Comparison of ENCODE assay signal across 9 mouse cellular contexts in the genomic region with DNA sequence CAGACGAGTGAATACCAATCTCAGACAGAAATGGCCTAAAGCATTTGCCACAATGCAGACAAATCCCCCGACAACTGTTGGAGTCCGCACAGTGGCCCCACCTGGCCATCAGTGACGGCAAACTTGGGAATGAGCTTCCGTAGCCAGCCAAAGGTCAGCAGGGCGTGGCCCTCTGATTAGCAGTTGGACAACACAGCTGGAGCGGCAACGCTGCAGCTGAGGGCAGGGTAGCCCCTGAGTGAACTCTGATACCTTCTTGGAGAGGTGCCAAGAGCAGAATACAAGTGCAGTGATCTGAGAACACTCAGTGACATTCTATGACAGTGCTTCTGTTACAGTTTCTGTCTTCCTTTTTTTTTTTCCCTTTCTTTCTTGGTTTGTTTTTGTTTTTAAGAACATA.
DNase-seq lines count a peak whose midpoint lies in the region; ATAC-seq and TF ChIP-seq lines count a peak whose summit lies in the region.
"Had no signal": no experiment of that assay in that cellular context is flagged by ENCODE, and none has a peak within 500 bp of the region (broad histone marks: within the 10 kb centered on the region; RNA-seq: fewer than 3 reads in every experiment).

No protein-coding gene starts in this region.

- no peak overlapping the region for H3K9ac ChIP-seq in stomach, postnatal 0 days (ENCODE audit: low read length)

- H3K9me3 ChIP-seq in stomach, postnatal 0 days (ENCODE audit: control insufficient read depth, low read length) = no peaks in the 10 kb centered on the region

- 36% methylated on average over 8 of the region's 8 CpGs for WGBS in lung, adult 2 months
- WGBS in stomach, postnatal 0 days = 30% methylated on average over 8 of the region's 8 CpGs

- H3K27ac ChIP-seq in stomach, postnatal 0 days (replicated peaks) = no peak overlapping the region

- H3K36me3 ChIP-seq in stomach, postnatal 0 days (ENCODE audit: control insufficient read depth, insufficient read depth, low read length) = no peaks in the 10 kb centered on the region

- no peak for TF ChIP-seq EP300 in stomach, postnatal 0 days (optimal IDR thresholded peaks at IDR 0.05)

- H3K27me3 ChIP-seq in stomach, postnatal 0 days (ENCODE audit: control insufficient read depth, insufficient read depth, low read length) = no peaks in the 10 kb centered on the region

- H3K4me1 ChIP-seq in lung, adult 2 months (ENCODE audit: control insufficient read depth, insufficient read depth, low read length) = no peaks in the 10 kb centered on the region
- H3K4me1 ChIP-seq in stomach, postnatal 0 days (replicated peaks; ENCODE audit: control insufficient read depth, insufficient read depth) = 0 out of 2 replicates have a peak, but pooled peaks cover 2% of the 10 kb centered on the region

- TF ChIP-seq CTCF in lung, adult 2 months (IDR thresholded peaks at IDR 0.05; ENCODE audit: insufficient read depth, low read length) = no peak
- no peak for TF ChIP-seq CTCF in stomach, postnatal 0 days (IDR thresholded peaks at IDR 0.05; ENCODE audit: low read depth)

- no peak overlapping the region for H3K4me3 ChIP-seq in lung, adult 2 months (replicated peaks; ENCODE audit: extremely low read depth, low read depth, low read length)
- H3K4me3 ChIP-seq in stomach, postnatal 0 days (ENCODE audit: low read depth, low read length) = no peak overlapping the region

- DNase-seq in lung, postnatal 10 days = peak; percentile 7
- no peak for DNase-seq in lung, adult 2 months
- peak; percentile 16 for DNase-seq in gastrocnemius, postnatal 25 days
- peak; percentile 67 to 81 for DNase-seq in kidney, postnatal 25 days
- DNase-seq in stomach, postnatal 0 days (ENCODE audit: low spot score) = peak; percentile 78
- DNase-seq in right cerebral cortex, postnatal 36 days (ENCODE audit: low spot score in 2 of 2) = no peak
- DNase-seq in layer of hippocampus, adult 18-20 months (ENCODE audit: low spot score in 2 of 2) = no peak
- DNase-seq in urinary bladder, adult 18-20 months (ENCODE audit: low spot score in 2 of 2) = no peak
- DNase-seq: left cerebral cortex, postnatal 4 days had no signal

- peak; percentile 86 for ATAC-seq in stomach, postnatal 0 days (ENCODE audit: low FRiP score, low TSS enrichment)

- H3K4me2 ChIP-seq in stomach, postnatal 0 days (replicated peaks; ENCODE audit: low read depth) = no peak overlapping the region

- no peak for TF ChIP-seq POLR2A in lung, adult 2 months (IDR thresholded peaks at IDR 0.05; ENCODE audit: borderline replicate concordance, extremely low read depth, low read depth, low read length)

Comparison
In these comparisons a context has a peak if more than half of its experiments do, and no peak if none do; other contexts are left out.
1. DNase-seq: peak in lung, postnatal 10 days (single experiment), gastrocnemius, postnatal 25 days (single experiment), kidney, postnatal 25 days (2 of 2) and stomach, postnatal 0 days (single experiment); none in lung, adult 2 months (single experiment), right cerebral cortex, postnatal 36 days (0 of 2), layer of hippocampus, adult 18-20 months (0 of 2) and urinary bladder, adult 18-20 months (0 of 2).